Mouse (Mus musculus) G1E (cell line): Measurements from ENCODE around the gene Gna12.

ENCODE experiments used
- CTCF ChIP-seq: IDR thresholded peaks from 2 replicates; pipeline ENCODE4 v1.5.1; 2012; ENCODE audit warnings: low read depth, low read length, inconsistent platforms, mixed read lengths
- GATA1 ChIP-seq: IDR thresholded peaks from 2 replicates; pipeline ENCODE4 v1.6.1; 2012; ENCODE audit warnings: borderline replicate concordance, low read length, inconsistent platforms, mixed read lengths
- GATA2 ChIP-seq: IDR thresholded peaks from 2 replicates; pipeline ENCODE4 v1.6.1; 2012; ENCODE audit warnings: low read depth, low read length, inconsistent platforms, borderline replicate concordance

DNA sequence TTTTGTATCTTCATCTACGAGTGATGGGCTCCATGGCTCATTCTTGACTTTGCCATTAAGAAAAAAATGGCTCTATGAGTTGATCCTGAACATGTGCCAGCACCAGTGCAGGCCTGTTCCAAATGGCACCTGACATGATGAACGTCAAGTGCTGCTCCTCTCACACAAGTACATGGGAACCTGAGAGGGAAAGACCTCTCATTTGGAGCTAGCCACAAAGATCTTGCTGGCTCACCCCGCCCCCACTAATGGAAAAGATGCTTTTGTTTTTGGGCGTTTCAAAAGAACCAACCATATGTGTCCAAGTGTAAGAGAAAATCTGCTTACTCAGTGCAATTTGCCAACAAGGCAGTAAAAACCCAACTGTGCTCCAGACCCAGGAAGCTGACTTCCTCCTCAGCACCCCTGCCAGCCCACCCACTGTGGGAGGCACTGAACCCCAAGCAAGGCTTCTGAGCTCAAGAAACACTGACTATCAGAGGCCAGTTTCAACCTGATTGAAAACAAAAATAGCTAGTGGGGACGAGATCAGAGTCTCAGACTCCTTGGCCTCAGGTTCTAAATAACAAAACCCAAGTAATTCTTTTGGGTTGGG, 11.7 kb downstream of the Gna12 start:
- TF ChIP-seq GATA1: no peak
- no peak for TF ChIP-seq CTCF
- TF ChIP-seq GATA2: no peak
